Mouse (Mus musculus): ENCODE data around the gene Zfp354c. TPM values are rescaled to one million over a fixed set of nuclear protein-coding genes. Genes with fewer than 3 reads are reported as not detected.

Zfp354c gene
- polyA plus RNA-seq, 1 experiment: 7.4 TPM

Other genes with a start within 250 kb of the Zfp354c start
- 30.9 and 45.5 TPM in 2 replicates for gene Adamts2, start 225.6 kb downstream of the Zfp354c start, polyA plus RNA-seq (2012; rRNA removed)
- gene Zfp879, start 13.8 kb upstream of the Zfp354c start, polyA plus RNA-seq (2012; rRNA removed): 0.88 and 1.3 TPM in 2 replicates
- not detected in 2 replicates for gene Grm6, start 23.0 kb upstream of the Zfp354c start, polyA plus RNA-seq (2012; rRNA removed)
- gene Zfp454, start 59.9 kb upstream of the Zfp354c start, polyA plus RNA-seq (2012; rRNA removed): 2.0 and 2.5 TPM in 2 replicates
- 5.1 and 5.3 TPM in 2 replicates for gene Zfp2, start 88.4 kb upstream of the Zfp354c start, polyA plus RNA-seq (2012; rRNA removed)
- gene Zfp354b, start 103.9 kb upstream of the Zfp354c start, polyA plus RNA-seq (2012; rRNA removed): 2.1 and 2.6 TPM in 2 replicates
- not detected in 2 replicates for gene 4933414I15Rik, start 116.0 kb upstream of the Zfp354c start, polyA plus RNA-seq (2012; rRNA removed)
- not detected in 2 replicates for gene Prop1, start 126.0 kb upstream of the Zfp354c start, polyA plus RNA-seq (2012; rRNA removed)
- gene Olfr1378, start 138.8 kb upstream of the Zfp354c start, polyA plus RNA-seq (2012; rRNA removed): not detected in 2 replicates
- not detected in 2 replicates for gene Olfr1377, start 154.2 kb upstream of the Zfp354c start, polyA plus RNA-seq (2012; rRNA removed)
- gene Olfr51, start 175.9 kb upstream of the Zfp354c start, polyA plus RNA-seq (2012; rRNA removed): not detected in 2 replicates
- gene Olfr54, start 186.5 kb upstream of the Zfp354c start, polyA plus RNA-seq (2012; rRNA removed): not detected in 2 replicates
- gene Olfr1375, start 220.4 kb upstream of the Zfp354c start, polyA plus RNA-seq (2012; rRNA removed): not detected in 2 replicates
- 5.1 and 6.9 TPM in 2 replicates for gene Zfp354a, start 231.5 kb upstream of the Zfp354c start, polyA plus RNA-seq (2012; rRNA removed)